Mouse (Mus musculus) cerebellum, adult (tissue): ENCODE measurements around the gene Aurka.

ENCODE experiments used
- ATAC-seq: cut with Nextera tagmentation; 2 replicates; pipeline ENCODE4 v1.9.2; 2017; ENCODE audit warnings: mild to moderate bottlenecking, moderate library complexity, mixed read lengths; ENCODE audit not compliant: insufficient number of reproducible peaks, low FRiP score, low TSS enrichment

Gene Aurka

GRCm38 (mm10) chr2:172370411-172371223 lies at the start of gene Aurka, which contains the start of gene Cstf1:
Gene Aurka (minus strand): TSS chr2:172370535.
Gene Cstf1 (plus strand): TSS chr2:172370681.
- ATAC-seq = peak; percentile 99

- no peak for ATAC-seq
Measured at GRCm38 (mm10) chr2:172418208-172418607, 47.9 kb upstream of the Aurka start.

- ATAC-seq = no peak
Measured at GRCm38 (mm10) chr2:172416876-172417275, 46.5 kb upstream of the Aurka start.

- ATAC-seq = no peak
Measured at GRCm38 (mm10) chr2:172416218-172416617, 45.9 kb upstream of the Aurka start.

- ATAC-seq = no peak
Measured at GRCm38 (mm10) chr2:172413894-172414293, 43.6 kb upstream of the Aurka start.

- no peak for ATAC-seq
Measured at GRCm38 (mm10) chr2:172413273-172413672, 42.9 kb upstream of the Aurka start.

GRCm38 (mm10) chr2:172412454-172412853 lies 42.1 kb upstream of the Aurka start:
- no peak for ATAC-seq

GRCm38 (mm10) chr2:172411091-172411490 lies 40.8 kb upstream of the Aurka start:
- ATAC-seq = no peak

GRCm38 (mm10) chr2:172410686-172411085 lies 40.4 kb upstream of the Aurka start:
- ATAC-seq = no peak

- no peak for ATAC-seq
Measured at GRCm38 (mm10) chr2:172407499-172407898, 37.2 kb upstream of the Aurka start.

- ATAC-seq = no peak
Measured at GRCm38 (mm10) chr2:172406173-172406572, 35.8 kb upstream of the Aurka start.

- ATAC-seq = no peak
Measured at GRCm38 (mm10) chr2:172405011-172405410, 34.7 kb upstream of the Aurka start.

GRCm38 (mm10) chr2:172404239-172404638 lies 33.9 kb upstream of the Aurka start:
- no peak for ATAC-seq

- no peak for ATAC-seq
Measured at GRCm38 (mm10) chr2:172401116-172401825, 30.9 kb upstream of the Aurka start.

- ATAC-seq = no peak
Measured at GRCm38 (mm10) chr2:172399901-172400300, 29.6 kb upstream of the Aurka start.

GRCm38 (mm10) chr2:172395961-172396360 lies 25.6 kb upstream of the Aurka start:
- ATAC-seq = no peak

- ATAC-seq = no peak
Measured at GRCm38 (mm10) chr2:172394671-172395070, 24.3 kb upstream of the Aurka start.

- ATAC-seq = no peak
Measured at GRCm38 (mm10) chr2:172394052-172394392, 23.7 kb upstream of the Aurka start.

- no peak for ATAC-seq
Measured at GRCm38 (mm10) chr2:172393391-172394051, 23.2 kb upstream of the Aurka start, which contains the start of gene Cass4. Gene Cass4 (plus strand): TSS chr2:172393794.

GRCm38 (mm10) chr2:172392041-172392521 lies 21.7 kb upstream of the Aurka start:
- ATAC-seq = no peak

- no peak for ATAC-seq
Measured at GRCm38 (mm10) chr2:172390341-172390740, 20.0 kb upstream of the Aurka start.
